Comparison of ENCODE assay signal across 8 mouse cellular contexts in genomic region chr7:34390111-34390833, GRCm38 (mm10). TPM values are rescaled to one million over a fixed set of nuclear protein-coding genes. Genes with fewer than 3 reads are reported as not detected.
A peak's percentile ranks its signal among the peaks of the same experiment; 100 is the strongest.
DNase-seq lines count a peak whose midpoint lies in the region; ATAC-seq and TF ChIP-seq lines count a peak whose summit lies in the region.

No protein-coding gene starts in this region.

- H3K36me3 ChIP-seq in kidney, adult 2 months (ENCODE audit: control insufficient read depth, insufficient read depth, low read length) = no peaks in the 10 kb centered on the region
- no peaks in the 10 kb centered on the region for H3K36me3 ChIP-seq in forebrain, embryonic 16.5 days (ENCODE audit: control insufficient read depth, insufficient read depth)
- no peaks in the 10 kb centered on the region for H3K36me3 ChIP-seq in kidney, embryonic 16.5 days (ENCODE audit: insufficient read depth, low read length)
- no peaks in the 10 kb centered on the region for H3K36me3 ChIP-seq in neural tube, embryonic 13.5 days

- H3K9ac ChIP-seq in forebrain, embryonic 16.5 days (replicated peaks; ENCODE audit: low read depth, low read length) = peak overlapping the region; percentile 98
- peak overlapping the region; percentile 100 for H3K9ac ChIP-seq in kidney, embryonic 16.5 days (replicated peaks; ENCODE audit: low read length)
- H3K9ac ChIP-seq in neural tube, embryonic 13.5 days = peak overlapping the region; percentile 98

- H3K4me3 ChIP-seq in kidney, adult 2 months (ENCODE audit: insufficient read depth, low read depth, low read length) = peak overlapping the region; percentile 90
- H3K4me3 ChIP-seq in bone marrow, adult 2 months (replicated peaks; ENCODE audit: control insufficient read depth, low read depth, low read length) = peak overlapping the region; percentile 82
- peak overlapping the region; percentile 93 for H3K4me3 ChIP-seq in forebrain, embryonic 16.5 days (replicated peaks; ENCODE audit: low read length)
- peak overlapping the region; percentile 91 for H3K4me3 ChIP-seq in kidney, embryonic 16.5 days (ENCODE audit: low read length)
- peak overlapping the region; percentile 86 for H3K4me3 ChIP-seq in neural tube, embryonic 13.5 days

- no peak for TF ChIP-seq CTCF in kidney, adult 2 months (conservative IDR thresholded peaks at IDR 0.05; ENCODE audit: insufficient read depth, insufficient read length, low read depth, low read length)
- no peak for TF ChIP-seq CTCF in bone marrow, adult 2 months (IDR thresholded peaks at IDR 0.05; ENCODE audit: control insufficient read depth, insufficient read depth, low read length)

- WGBS in kidney, adult 2 months = 4% methylated on average over 18 of the region's 18 CpGs
- WGBS in bone marrow, adult 2 months = 6% methylated on average over 18 of the region's 18 CpGs
- 10% methylated on average over 18 of the region's 18 CpGs for WGBS in forebrain, embryonic 16.5 days
- 5% methylated on average over 18 of the region's 18 CpGs for WGBS in kidney, embryonic 16.5 days
- whole genome bisulfite sequencing in neural tube, embryonic 13.5 days = 9% methylated on average over 18 of the region's 18 CpGs

- peak overlapping the region; percentile 70 for H3K4me2 ChIP-seq in forebrain, embryonic 16.5 days (ENCODE audit: low read length)
- peak overlapping the region; percentile 61 for H3K4me2 ChIP-seq in kidney, embryonic 16.5 days (replicated peaks; ENCODE audit: low read depth, low read length)
- H3K4me2 ChIP-seq in neural tube, embryonic 13.5 days = peak overlapping the region; percentile 96

- no peaks in the 10 kb centered on the region for H3K27me3 ChIP-seq in kidney, adult 2 months (replicated peaks; ENCODE audit: control insufficient read depth, insufficient read depth, low read length)
- H3K27me3 ChIP-seq in forebrain, embryonic 16.5 days (replicated peaks; ENCODE audit: control insufficient read depth, insufficient read depth, low read length) = no peaks in the 10 kb centered on the region
- H3K27me3 ChIP-seq in kidney, embryonic 16.5 days (ENCODE audit: insufficient read depth, low read length) = no peaks in the 10 kb centered on the region
- no peaks in the 10 kb centered on the region for H3K27me3 ChIP-seq in neural tube, embryonic 13.5 days

- ATAC-seq in forebrain, embryonic 16.5 days = no peak
- ATAC-seq in kidney, embryonic 16.5 days (ENCODE audit: low FRiP score, low TSS enrichment) = peak; percentile 50; the same call in 1 of the 2 replicates
- peak; percentile 40; the same call in 1 of the 2 replicates for ATAC-seq in neural tube, embryonic 13.5 days (ENCODE audit: low read depth)

- TF ChIP-seq POLR2A in kidney, adult 2 months (IDR thresholded peaks at IDR 0.05; ENCODE audit: low read depth, low read length) = no peak
- no peak for TF ChIP-seq POLR2A in bone marrow, adult 2 months (IDR thresholded peaks at IDR 0.05; ENCODE audit: borderline replicate concordance, control insufficient read depth, low read depth, low read length)

- no peak for DNase-seq in kidney, adult 2 months
- no peak for DNase-seq in kidney, adult 18-20 months
- no peak for DNase-seq in right cerebral cortex, adult 18-20 months
- DNase-seq in right cerebral cortex, postnatal 14 days = no peak

- peak overlapping the region; percentile 97 for H3K27ac ChIP-seq in kidney, adult 2 months (ENCODE audit: insufficient read depth, low read depth, low read length)
- peak overlapping the region; percentile 95 for H3K27ac ChIP-seq in bone marrow, adult 2 months (ENCODE audit: control insufficient read depth, insufficient read depth, low read depth, low read length, poor library complexity)
- H3K27ac ChIP-seq in forebrain, embryonic 16.5 days (ENCODE audit: low read length) = peak overlapping the region; percentile 99
- H3K27ac ChIP-seq in kidney, embryonic 16.5 days (ENCODE audit: low read length) = peak overlapping the region; percentile 99
- H3K27ac ChIP-seq in neural tube, embryonic 13.5 days (replicated peaks) = peak overlapping the region; percentile 98

- peaks cover 18% of the 10 kb centered on the region for H3K4me1 ChIP-seq in kidney, adult 2 months (ENCODE audit: control insufficient read depth, insufficient read depth, low read length)
- peaks cover 1% of the 10 kb centered on the region; the same call in 1 of the 2 replicates for H3K4me1 ChIP-seq in bone marrow, adult 2 months (ENCODE audit: control insufficient read depth, insufficient read depth, low read length)
- H3K4me1 ChIP-seq in forebrain, embryonic 16.5 days (replicated peaks; ENCODE audit: control insufficient read depth, insufficient read depth, low read length) = peaks cover 39% of the 10 kb centered on the region
- H3K4me1 ChIP-seq in kidney, embryonic 16.5 days (ENCODE audit: insufficient read depth, low read length) = peaks cover 32% of the 10 kb centered on the region
- peaks cover 41% of the 10 kb centered on the region for H3K4me1 ChIP-seq in neural tube, embryonic 13.5 days (replicated peaks)

- no peaks in the 10 kb centered on the region for H3K9me3 ChIP-seq in forebrain, embryonic 16.5 days (ENCODE audit: control insufficient read depth, low read length)
- H3K9me3 ChIP-seq in kidney, embryonic 16.5 days (ENCODE audit: low read length) = no peaks in the 10 kb centered on the region
- no peaks in the 10 kb centered on the region for H3K9me3 ChIP-seq in neural tube, embryonic 13.5 days

RNA-seq across cellular contexts. Expression of gene Lsm14a, which starts 2.8 kb away (rescaled TPM):
- 41.5 and 48.1 TPM in 2 replicates for polyA plus RNA-seq in kidney, adult 2 months (2012; rRNA removed)
- 60.4 and 64.8 TPM in 2 replicates for polyA plus RNA-seq in bone marrow, adult 2 months (2011; ENCODE audit: insufficient read depth, insufficient read length, low replicate concordance, missing spikeins)
- 71.0 and 76.3 TPM in 2 replicates for polyA plus RNA-seq in forebrain, embryonic 16.5 days (2015; fragmentation: Nextera tagmentation; extraction: Ambion mirVana)
- polyA plus RNA-seq in kidney, embryonic 16.5 days (2015; fragmentation: Nextera tagmentation; extraction: Ambion mirVana) = 90.6 and 92.1 TPM in 2 replicates
- 58.9 and 73.1 TPM in 2 replicates for polyA plus RNA-seq in neural tube, embryonic 13.5 days (2015; fragmentation: Nextera tagmentation; extraction: Ambion mirVana)
